Mouse (Mus musculus): ENCODE data around the gene Tom1l2. TPM values are rescaled to one million over a fixed set of nuclear protein-coding genes. Genes with fewer than 3 reads are reported as not detected.

Tom1l2 gene
- total RNA-seq, 2 experiments from 2014 or later, result 191 to 195 TPM

DNA sequence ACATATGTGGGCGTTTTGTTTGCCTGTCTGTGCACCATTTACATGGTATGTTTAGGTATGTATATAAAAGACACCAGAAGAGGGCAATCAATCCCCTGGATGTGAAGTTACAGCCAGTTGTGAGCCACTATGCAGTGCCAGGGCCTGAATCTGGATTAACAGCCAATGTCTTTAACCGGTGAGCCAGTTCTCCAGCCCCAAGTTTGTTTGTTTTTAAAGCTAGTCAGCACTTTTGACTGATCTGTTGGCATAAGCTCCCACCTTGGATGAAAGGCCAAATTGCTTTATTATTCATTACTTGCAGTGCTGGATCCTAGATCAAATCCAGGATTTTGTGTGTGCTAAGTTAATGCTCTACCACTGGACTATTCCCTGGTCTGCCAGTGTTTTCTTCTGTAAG lies 1.3 kb downstream of the Tom1l2 start:
- DNase-seq (ENCODE audit: low spot score in 2 of 2), result peak in 1 of 2 experiments; percentile 8

DNA sequence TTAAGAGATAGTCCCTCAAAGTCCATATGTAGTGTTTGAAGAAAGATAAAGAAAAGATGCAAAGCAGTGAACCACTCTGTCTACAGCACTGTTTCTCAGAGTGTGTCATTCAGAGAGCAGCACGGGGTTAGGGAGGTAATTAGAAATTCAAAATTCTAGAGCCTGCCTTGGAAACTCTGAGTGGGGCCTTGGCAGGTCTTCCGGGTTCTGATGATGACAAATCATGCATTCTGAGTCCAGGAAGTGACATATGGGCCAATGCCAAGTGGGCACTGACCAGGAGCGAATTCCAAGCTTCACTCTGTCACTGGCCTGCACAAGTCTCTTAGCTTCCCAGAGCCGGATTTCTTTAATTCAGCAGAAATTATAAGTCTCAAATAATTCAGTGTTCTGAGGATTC lies 6.2 kb downstream of the Tom1l2 start:
- DNase-seq (ENCODE audit: low spot score in 2 of 2), result peak in 1 of 2 experiments; percentile 54

DNA sequence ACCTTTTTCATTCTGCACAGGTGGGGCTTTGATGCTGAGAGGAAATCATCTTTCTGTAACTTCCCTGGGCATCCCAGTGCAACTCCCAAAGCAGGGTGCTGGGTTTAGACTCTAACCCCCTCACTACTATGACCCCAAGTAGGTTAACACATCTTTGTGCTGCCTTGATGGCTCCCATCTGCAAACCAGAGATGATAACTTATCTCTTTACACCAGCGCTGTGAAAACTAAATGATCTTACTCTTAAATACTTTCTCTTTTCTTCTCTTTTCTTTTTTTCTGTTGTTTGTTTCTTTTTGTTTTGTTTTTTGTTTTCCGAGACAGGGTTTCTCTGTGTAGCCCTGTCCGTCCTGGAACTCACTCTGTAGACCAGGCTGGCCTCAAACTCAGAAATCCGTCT lies 6.8 kb downstream of the Tom1l2 start:
- no peak for DNase-seq (ENCODE audit: low spot score in 2 of 2)

DNA sequence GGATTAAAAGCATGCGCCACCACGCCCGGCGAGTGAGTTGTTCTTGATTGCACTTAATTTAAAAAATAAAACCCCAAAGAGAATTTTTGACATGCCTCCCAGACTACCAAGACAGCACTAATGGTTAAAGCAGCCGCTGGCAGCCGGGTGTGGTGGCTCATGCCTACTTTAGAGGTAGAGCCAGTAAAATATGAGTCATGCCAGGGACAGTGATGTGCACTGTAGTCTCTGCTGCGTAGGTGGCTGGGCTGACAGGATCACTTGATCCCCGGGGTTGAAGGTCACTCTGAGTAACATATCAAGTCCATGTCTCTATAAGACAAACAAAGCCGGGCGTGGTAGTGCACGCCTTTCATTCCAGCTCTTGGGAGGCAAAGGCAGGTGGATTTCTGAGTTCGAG lies 13.3 kb downstream of the Tom1l2 start:
- DNase-seq (ENCODE audit: low spot score in 2 of 2), result no peak

DNA sequence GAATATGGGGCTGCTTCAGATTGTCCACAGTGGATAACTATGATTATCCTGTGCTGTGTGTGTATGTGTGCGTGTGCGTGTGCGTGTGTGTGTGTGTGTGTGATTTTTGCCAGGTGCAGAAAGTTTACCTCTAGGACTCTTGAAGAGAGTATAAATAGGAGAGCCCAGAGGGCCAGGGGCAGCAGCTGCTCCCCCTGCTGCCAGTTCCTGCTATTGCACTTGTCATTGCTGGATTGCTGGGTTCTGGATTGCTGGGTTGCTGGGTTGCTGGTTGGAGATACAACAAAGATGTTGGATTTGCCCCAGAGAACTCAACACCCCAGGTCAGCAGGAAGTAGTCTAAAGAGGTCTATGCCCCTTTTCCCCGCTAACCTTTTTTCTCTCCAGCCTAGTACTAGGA lies 14.4 kb downstream of the Tom1l2 start:
- DNase-seq (ENCODE audit: low spot score in 2 of 2), result no peak

DNA sequence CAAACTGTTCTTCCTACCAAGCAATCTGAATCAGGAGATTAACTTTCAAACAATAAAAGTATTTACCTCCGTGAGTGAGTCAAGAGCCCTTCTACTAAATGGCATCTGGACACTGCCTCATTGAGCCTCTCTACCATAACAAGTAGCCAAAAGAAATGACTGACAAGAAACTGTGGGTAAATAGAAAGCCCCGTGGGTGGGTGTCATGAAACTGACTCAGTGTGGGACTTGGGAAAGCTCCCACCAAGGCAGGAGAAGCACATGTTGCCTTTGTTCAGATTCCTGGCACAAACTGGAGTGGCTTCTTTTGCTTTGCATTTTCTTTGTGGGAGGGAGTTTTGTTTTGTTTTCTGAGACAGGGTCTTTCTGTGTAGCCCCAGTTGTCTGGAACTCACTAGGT lies 16.9 kb downstream of the Tom1l2 start:
- no peak for DNase-seq (ENCODE audit: low spot score in 2 of 2)

DNA sequence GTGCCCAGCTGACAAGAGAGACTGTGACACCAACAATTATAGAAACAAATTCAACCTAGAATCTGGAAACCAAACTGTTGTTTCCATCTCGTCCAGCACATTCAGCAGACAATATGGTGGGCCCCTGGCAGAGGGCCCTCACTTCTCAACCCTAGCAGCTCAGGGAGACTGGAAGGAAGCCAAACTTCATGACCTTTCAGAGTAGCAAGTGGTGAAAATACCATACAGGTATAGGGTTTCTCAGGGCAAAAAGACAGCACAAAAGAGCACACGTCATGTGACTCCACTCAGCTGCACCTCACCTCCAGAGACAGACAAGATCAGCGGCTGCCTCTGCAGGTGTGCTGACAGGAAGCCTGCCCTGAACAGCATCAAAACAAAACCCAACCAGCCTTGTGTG lies 18.6 kb downstream of the Tom1l2 start:
- peak in 1 of 2 experiments; percentile 72 for DNase-seq (ENCODE audit: low spot score in 2 of 2)

DNA sequence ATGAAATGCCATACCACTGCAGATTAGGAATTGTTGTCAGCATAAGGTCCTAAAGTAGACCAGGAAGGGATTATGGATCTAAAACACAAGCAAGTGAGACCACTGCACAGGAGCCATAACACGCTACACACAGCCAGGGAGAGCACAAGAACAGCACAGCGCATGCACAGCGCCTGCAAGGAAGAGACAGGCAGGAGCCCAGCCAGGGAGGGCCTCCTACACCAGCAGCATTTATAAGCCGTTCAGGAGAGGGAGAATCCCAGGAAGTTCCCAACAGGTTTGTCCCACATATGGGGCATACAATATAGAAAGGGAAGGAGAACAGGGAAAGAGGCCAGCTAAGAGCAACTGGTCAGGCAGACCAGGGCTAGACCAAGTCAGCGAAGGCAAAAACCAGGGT lies 19.2 kb downstream of the Tom1l2 start:
- no peak for DNase-seq (ENCODE audit: low spot score in 2 of 2)

DNA sequence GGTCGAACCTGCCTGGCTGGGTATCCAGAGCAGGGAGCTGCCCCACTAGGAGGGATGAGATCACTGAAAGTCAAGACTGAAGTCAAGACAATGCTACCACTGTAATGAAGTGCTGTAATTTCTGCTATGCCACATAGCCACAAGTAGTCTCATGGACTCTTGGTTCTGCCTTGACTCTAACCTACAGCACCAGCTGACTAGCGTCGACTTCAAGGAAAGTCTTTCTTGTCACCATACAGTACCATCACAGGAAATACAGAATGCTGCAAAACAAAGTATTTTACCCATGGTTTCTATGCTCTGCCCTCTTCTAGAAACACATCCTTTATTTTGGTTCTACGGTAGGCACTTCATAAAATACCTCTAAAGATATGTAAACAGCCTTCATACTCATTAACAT lies 22.2 kb downstream of the Tom1l2 start:
- DNase-seq (ENCODE audit: low spot score in 2 of 2), result no peak

DNA sequence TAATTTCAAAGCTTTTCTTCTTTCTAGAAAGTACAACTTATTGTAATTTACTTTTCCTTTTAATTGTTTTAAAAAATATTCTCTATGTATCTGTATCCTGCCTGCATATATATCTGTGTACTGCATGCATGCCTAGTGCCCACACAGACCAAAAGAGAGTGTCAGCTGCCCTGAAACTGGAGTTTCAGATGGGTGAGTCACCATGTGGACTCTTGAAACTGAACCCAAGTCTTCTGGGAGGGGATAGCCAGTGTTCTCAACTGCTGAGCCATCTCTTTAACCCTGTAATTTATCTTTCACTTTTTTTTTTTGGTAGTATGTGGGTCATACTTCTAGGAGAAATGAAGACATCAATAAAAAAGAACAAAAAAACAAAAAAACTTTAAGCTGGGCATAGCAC lies 29.0 kb downstream of the Tom1l2 start:
- no peak for DNase-seq (ENCODE audit: low spot score in 2 of 2)

DNA sequence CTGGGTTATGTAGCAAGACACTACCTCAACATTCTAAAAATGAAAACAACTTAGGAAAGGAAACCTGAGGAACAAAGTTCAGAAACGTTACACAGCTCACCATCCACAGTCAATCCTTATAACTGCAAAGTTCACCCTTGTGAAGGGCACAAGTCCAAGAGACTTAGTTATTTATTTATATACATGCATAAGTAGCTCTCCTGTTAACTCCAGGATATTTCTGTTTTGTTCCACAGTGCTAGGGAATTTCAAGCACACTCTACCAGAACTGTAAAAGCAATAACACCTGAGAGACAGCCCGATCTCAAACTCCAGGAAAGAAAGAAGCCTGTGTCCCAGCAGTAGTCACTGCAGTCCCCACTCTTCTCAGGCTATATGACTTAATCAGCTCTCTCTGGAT lies 31.3 kb downstream of the Tom1l2 start:
- DNase-seq (ENCODE audit: low spot score in 2 of 2), result no peak

DNA sequence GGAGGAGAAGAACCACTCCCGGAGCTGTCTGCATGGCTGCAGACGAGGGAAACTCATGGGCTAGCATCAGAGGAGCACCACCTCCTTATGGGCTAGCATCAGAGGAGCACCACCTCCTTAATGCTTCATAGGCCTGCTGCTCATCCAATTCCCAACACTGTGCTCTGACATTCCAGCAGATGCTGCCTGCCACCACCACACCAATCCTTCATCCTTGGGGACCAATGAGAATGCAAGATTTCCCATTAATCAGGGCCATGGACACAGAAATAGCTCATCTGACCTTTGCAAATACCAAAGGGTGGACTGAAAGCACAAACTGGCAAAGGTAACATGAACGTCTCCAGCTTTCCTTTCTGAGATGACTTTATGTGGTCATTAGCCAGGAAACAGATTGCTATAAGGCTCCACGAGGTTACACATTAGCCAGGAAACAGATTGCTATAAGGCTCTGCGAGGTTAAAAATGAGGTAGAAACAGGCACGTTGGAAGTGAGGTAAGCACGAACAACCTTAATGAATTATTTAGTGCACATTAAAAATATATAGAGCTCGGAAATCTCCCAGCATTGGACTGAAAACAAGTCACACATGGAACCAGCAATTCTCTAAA lies 32.2 kb downstream of the Tom1l2 start:
- DNase-seq (ENCODE audit: low spot score in 2 of 2), result no peak

DNA sequence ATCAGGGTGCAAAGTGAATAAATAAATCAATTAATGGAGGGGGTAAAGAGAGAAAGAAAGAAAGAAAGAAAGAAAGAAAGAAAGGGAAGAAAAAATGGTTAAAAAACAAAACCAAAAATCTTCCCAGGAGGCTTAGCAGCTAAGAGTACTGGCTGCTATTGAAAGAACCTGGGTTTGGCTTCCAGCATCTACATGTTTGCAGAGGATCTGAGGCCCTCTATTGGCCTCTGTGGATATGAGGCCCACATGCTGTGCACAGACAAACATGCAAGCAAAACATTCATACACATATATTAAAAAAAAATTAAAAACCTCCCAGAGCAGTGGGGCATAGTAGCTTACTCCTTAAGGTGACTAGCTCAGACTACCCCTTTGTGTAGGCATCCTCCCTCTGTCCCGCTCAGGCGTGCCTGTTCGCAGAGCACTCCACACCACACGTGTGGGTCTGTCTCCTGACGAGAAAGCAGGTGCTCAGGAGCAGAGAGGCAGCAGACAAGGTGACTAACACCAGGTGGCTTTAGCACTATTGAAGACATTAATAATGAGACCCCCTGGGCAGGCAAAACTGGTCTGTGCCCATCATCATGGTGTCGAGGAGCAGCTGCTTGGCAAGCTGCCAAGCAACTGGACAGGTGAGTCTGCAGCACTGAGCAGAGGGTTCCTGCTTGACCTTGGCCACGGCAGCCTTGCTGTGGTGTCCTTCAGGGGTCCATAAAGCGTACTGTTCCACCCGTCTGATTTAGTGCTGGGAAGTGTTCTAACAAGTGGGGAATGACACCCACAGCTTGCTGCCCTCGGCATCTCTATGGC lies 33.2 kb downstream of the Tom1l2 start:
- DNase-seq (ENCODE audit: low spot score in 2 of 2), result no peak

DNA sequence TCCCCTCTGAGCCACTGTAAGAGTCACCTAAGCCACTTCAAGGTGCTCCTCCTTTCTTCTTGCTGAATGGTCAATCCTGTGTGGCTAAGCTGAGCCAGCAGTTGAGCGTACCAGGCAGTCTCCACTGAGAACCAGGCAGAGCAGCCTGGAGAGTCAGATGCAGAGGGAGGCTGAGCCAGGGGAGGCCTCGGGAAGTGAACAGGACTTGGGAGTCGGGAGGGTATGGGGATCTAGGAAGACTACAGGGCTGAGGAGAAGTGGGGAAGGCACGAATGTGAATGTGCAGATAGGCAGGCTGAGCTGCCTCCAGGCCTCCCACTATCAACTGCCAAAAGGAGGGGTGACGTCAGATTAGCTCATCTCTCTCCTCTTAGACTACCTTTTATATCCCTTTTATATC lies 34.0 kb downstream of the Tom1l2 start:
- DNase-seq (ENCODE audit: low spot score in 2 of 2), result no peak

DNA sequence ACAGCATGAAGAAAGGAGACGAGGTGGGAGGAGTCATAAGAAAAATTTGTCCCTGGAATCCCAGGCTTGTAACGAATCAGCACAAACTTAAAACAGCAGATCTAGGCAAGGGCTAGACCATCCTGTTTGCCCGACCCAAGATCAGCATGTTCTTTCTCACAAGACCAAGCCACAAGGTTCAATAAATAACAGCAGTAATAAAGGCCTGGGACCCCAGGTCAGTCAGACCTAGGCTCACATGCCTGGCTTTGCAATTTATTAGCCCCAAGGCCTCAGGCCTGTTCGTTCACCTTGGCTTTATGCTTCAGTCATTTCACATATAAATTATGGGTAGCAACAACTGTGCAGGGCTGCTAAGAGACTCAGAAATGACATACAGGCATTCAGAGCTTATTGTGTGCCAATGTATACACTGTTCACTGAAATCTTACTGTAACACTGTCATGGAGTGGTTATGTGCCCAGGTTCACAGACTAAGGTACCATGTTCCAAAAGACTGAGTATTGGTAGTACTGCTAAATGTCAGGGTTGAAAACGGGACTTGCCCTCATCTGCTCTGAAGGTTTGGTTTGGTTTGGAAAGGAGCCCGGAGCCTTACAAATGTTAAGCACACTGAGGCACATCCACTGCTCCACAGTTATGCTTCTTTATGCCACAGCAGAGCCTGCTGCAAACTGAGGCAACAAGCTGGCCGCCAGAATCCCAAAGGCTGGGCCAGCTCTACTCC lies 35.2 kb downstream of the Tom1l2 start:
- DNase-seq (ENCODE audit: low spot score in 2 of 2), result no peak

DNA sequence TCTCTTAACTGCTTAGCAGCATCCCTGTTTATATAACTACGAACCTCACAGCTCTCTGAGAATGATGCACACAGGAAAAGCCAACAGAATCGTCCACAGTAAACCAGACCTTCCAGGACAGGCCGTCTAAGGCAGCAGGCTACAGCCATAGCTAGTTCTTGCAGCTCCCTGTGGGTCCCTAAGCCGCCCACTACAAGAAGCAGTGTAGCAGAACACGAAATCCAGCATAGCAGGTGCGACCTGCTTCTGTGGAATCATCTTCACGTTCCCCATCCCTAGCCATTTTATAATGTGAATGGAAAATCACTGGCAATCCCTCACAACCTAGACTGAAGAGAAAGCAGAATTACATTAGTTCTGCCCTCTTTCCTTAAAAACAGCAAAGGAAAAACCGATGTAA lies 35.8 kb downstream of the Tom1l2 start:
- DNase-seq (ENCODE audit: low spot score in 2 of 2), result no peak

DNA sequence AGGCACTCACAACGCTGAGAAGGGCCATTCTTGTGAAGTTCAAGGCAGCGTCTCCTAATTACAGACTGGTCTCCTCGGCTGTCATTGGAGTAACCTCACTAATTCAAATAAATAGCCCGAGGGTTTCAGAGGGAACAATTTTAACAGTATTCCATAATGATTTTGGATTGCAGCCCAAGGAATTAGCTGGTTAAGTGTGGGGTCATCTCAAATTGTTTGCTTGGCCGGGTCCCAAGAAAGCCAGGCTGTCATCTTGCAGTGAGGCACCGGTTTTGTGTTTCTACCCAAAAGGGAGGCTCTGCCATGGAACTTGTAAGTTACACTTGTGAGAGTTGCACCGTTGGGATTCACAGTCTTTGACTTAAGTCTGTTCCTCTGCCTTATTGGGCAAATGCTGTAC lies 36.5 kb downstream of the Tom1l2 start:
- no peak for DNase-seq (ENCODE audit: low spot score in 2 of 2)

DNA sequence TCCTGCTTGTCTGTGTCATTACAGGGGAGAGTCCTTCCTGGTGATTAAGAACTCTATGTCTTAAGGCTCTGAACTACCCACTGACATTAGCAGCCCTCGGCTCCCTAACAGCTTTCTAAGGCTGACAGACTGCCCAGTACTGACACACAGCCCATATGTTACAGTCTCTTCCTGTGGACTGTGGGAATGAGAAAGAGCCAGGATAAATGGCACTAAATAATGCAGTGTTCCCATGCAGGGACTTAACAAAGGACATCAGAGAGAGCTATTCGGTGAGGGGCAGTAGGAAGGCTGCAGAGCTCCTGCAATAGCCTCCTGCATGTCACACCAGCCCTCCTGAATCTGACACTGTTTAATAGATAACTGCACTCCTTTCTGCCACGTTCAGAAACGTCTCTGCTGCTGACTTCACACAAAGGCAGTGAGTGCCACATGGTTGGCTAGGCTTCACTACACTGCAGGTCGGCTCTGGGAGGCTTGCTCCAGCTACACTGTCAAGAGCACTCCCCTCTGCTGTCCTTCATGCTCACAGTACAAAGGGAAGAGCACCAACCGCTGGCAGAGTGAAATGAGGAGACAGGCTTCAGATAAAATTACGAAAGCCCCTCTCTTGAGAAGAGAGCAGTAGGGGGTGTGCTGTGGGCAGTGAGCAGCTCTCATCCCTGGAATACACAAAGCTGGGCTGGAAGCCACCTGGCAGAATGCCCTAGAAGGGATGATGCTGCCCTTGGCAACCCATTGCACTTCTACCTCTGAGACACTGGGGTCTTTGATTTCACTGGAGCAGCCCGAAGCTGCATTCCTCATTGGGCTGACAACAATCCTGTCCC lies 41.5 kb downstream of the Tom1l2 start:
- peak; percentile 72 to 90 for DNase-seq (ENCODE audit: low spot score in 2 of 2)

DNA sequence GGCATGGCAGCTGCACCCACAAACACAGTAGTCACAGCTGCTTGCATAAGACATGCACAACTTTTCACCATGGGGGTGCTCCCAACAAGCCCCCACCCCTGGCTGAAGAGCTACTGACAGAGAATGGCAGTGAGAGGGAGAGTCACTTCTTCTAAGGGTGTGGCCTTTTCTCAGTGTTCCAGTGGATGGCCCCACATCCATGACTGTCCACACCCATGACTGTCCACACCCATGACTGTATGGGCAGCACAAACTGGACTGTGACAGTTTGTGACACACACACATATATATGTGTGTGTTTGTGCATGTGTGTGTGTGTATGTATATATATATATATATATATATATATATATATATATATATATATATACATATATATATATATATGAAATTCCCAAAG lies 42.8 kb downstream of the Tom1l2 start:
- no peak for DNase-seq (ENCODE audit: low spot score in 2 of 2)

DNA sequence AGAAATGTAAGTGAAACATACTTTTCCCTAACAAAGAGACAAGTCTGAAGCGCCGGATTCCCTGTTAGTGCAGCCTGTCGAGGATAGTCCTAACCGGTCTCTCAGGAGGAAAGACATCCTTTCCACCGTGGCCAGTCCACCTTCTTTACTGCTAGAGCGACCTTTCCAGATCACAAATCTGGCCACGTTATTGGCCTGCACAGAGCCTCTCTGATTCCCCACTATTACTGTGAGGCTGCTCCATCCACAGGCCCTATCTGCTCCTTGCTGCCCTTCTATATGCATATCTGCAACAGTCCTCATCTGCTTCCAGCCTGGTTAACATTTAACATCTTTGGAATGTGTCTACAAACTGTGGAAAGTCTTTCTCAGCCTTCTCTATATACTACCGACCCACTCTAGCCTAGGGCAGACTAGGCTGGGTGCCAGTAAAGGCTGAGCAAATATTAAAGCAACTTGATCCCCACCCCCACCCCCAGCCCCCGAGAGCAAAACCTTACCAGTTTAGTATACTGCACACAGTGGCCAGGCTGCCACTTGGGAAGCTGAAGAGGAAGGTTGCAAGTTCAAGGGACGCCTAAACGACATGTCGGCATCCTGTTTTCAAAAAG lies 44.1 kb downstream of the Tom1l2 start:
- no peak for DNase-seq (ENCODE audit: low spot score in 2 of 2)

DNA sequence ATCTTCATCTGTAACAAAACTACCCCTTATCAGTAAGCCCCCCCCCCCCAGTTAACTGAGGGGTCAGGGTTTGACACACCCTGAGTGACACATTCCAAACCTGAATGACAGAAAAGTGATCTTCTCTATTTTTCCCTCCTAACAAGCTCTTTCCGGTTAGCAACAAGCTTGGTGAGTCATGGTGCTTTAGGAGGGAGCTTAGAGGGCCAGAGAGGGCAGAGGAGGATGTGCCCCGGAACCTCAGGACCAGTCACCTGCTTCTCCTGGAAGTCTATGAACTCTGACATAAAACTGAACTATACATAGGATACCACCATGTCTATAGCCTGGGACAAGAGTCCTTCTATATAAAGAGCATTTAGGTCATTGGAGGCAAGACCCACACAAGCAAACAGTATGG lies 44.6 kb downstream of the Tom1l2 start:
- no peak for DNase-seq (ENCODE audit: low spot score in 2 of 2)
